Comparison of ENCODE assay signal across 13 mouse cellular contexts in the genomic region with DNA sequence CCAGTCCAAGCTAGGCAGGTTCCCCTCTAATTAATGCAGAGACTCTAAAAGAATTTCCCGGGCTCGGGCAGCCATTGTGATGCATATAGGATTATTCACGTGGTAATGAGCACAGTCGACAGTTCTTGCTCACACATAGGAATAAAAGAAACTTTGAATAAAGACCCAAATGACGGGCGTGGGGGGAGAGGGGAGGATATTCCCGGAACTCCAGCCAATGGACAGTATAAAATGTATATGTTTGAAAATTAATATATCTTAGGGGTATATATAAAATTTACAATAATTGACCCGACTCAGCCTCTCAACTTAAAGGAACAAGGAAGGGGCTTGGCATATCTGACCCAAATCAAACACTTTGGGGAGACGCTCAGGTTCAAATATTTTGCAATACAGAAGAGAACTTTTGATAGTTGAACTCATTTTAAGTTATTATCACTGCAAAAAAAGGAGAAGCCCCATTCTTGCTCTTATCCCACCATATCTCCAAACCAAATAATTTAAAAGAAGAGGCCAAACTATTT. TPM values are rescaled to one million over a fixed set of nuclear protein-coding genes. Genes with fewer than 3 reads are reported as not detected.
A peak's percentile ranks its signal among the peaks of the same experiment; 100 is the strongest.
DNase-seq lines count a peak whose midpoint lies in the region; ATAC-seq lines count a peak whose summit lies in the region.
"Had no signal": no experiment of that assay in that cellular context is flagged by ENCODE, and none has a peak within 500 bp of the region (broad histone marks: within the 10 kb centered on the region; RNA-seq: fewer than 3 reads in every experiment).

No protein-coding gene starts in this region.

- peak overlapping the region; percentile 71 for H3K4me3 ChIP-seq in forebrain, embryonic 11.5 days (ENCODE audit: low read depth, low read length)
- H3K4me3 ChIP-seq in midbrain, embryonic 11.5 days (ENCODE audit: low read depth, low read length) = peak overlapping the region; percentile 92
- H3K4me3 ChIP-seq in stomach, embryonic 14.5 days (ENCODE audit: low read depth, low read length) = peak overlapping the region; percentile 47
- H3K4me3 ChIP-seq: erythroblast, embryonic 14.5 days had no signal

- peak overlapping the region; percentile 88 for H3K9ac ChIP-seq in forebrain, embryonic 11.5 days (ENCODE audit: low read length)
- peak overlapping the region; percentile 99 for H3K9ac ChIP-seq in midbrain, embryonic 11.5 days (ENCODE audit: low read length)
- H3K9ac ChIP-seq in stomach, embryonic 14.5 days (replicated peaks; ENCODE audit: low read depth, low read length) = peak overlapping the region; percentile 57

- intact Hi-C loops in heart, postnatal 36 days (cut with DNase I) = no loop called here

- H3K4me2 ChIP-seq in forebrain, embryonic 11.5 days (ENCODE audit: low read depth, low read length, severe bottlenecking) = peak overlapping the region; percentile 81
- H3K4me2 ChIP-seq in midbrain, embryonic 11.5 days = peak overlapping the region; percentile 89
- H3K4me2 ChIP-seq in stomach, embryonic 14.5 days (replicated peaks; ENCODE audit: low read depth, low read length) = peak overlapping the region; percentile 28

- ATAC-seq in forebrain, embryonic 11.5 days (replicated peaks; ENCODE audit: low FRiP score) = peak; percentile 45
- peak; percentile 30 for ATAC-seq in midbrain, embryonic 11.5 days (ENCODE audit: low FRiP score)
- ATAC-seq in stomach, embryonic 14.5 days (ENCODE audit: insufficient number of reproducible peaks, insufficient read depth, low FRiP score, low read depth) = no peak
- ATAC-seq: Patski had no signal

- peak; percentile 70 for DNase-seq in embryo, embryonic 10 days (ENCODE audit: low spot score)
- no peak for DNase-seq in embryo, embryonic 9.5 days (ENCODE audit: extremely low spot score)
- peak; percentile 81 for DNase-seq in forebrain, embryonic 11.5 days (ENCODE audit: low spot score)
- peak; percentile 98 for DNase-seq in midbrain, embryonic 11.5 days (ENCODE audit: low spot score, missing footprints)
- no peak for DNase-seq in heart, postnatal 36 days
- DNase-seq in layer of hippocampus, postnatal 14 days (ENCODE audit: low spot score in 2 of 2) = no peak
- DNase-seq in left cerebral cortex, adult 18-20 months (ENCODE audit: low spot score in 2 of 2) = no peak
- DNase-seq: lung, postnatal 14 days had no signal

- H3K27ac ChIP-seq in forebrain, embryonic 11.5 days (ENCODE audit: low read depth, low read length) = peak overlapping the region; percentile 98
- H3K27ac ChIP-seq in midbrain, embryonic 11.5 days (ENCODE audit: low read depth, low read length) = peak overlapping the region; percentile 93
- peak overlapping the region; percentile 70; the same call in 1 of the 2 replicates for H3K27ac ChIP-seq in stomach, embryonic 14.5 days (ENCODE audit: low read length)

- peaks cover 24% of the 10 kb centered on the region for H3K4me1 ChIP-seq in forebrain, embryonic 11.5 days (replicated peaks; ENCODE audit: control insufficient read depth, insufficient read depth, low read length)
- H3K4me1 ChIP-seq in midbrain, embryonic 11.5 days (ENCODE audit: control insufficient read depth, insufficient read depth, low read length) = peaks cover 36% of the 10 kb centered on the region
- H3K4me1 ChIP-seq in stomach, embryonic 14.5 days (ENCODE audit: control insufficient read depth, insufficient read depth, low read length) = 0 out of 2 replicates have a peak, but pooled peaks cover 3% of the 10 kb centered on the region

- no peaks in the 10 kb centered on the region for H3K36me3 ChIP-seq in forebrain, embryonic 11.5 days (ENCODE audit: control insufficient read depth, insufficient read depth, low read length)
- no peaks in the 10 kb centered on the region for H3K36me3 ChIP-seq in midbrain, embryonic 11.5 days (ENCODE audit: control insufficient read depth, insufficient read depth, low read length)
- H3K36me3 ChIP-seq in stomach, embryonic 14.5 days (ENCODE audit: control insufficient read depth, insufficient read depth, low read length) = no peaks in the 10 kb centered on the region

- H3K9me3 ChIP-seq in forebrain, embryonic 11.5 days (ENCODE audit: control insufficient read depth, low read length) = no peaks in the 10 kb centered on the region
- no peaks in the 10 kb centered on the region for H3K9me3 ChIP-seq in midbrain, embryonic 11.5 days (ENCODE audit: control insufficient read depth, low read length)
- H3K9me3 ChIP-seq in stomach, embryonic 14.5 days (ENCODE audit: control insufficient read depth, low read depth, low read length) = no peaks in the 10 kb centered on the region

- H3K27me3 ChIP-seq in forebrain, embryonic 11.5 days (ENCODE audit: control insufficient read depth, insufficient read depth, low read length) = no peaks in the 10 kb centered on the region
- no peaks in the 10 kb centered on the region; the same call in none of the 2 replicates for H3K27me3 ChIP-seq in midbrain, embryonic 11.5 days (ENCODE audit: control insufficient read depth, insufficient read depth, low read length)
- H3K27me3 ChIP-seq in stomach, embryonic 14.5 days (ENCODE audit: control insufficient read depth, insufficient read depth, low read length) = peaks cover 36% of the 10 kb centered on the region

- WGBS in forebrain, embryonic 11.5 days = 1% methylated on average over 9 of the region's 9 CpGs
- under 1% methylated on average over 9 of the region's 9 CpGs for WGBS in midbrain, embryonic 11.5 days
- WGBS in stomach, embryonic 14.5 days = 5% methylated on average over 9 of the region's 9 CpGs

RNA-seq across cellular contexts. Expression of a gene that starts 3.8 kb away (rescaled TPM):
- polyA plus RNA-seq in forebrain, embryonic 11.5 days (2014; fragmentation: Nextera tagmentation; extraction: Ambion mirVana) = 57.7 and 67.3 TPM in 2 replicates
- 48.7 and 49.5 TPM in 2 replicates for polyA plus RNA-seq in midbrain, embryonic 11.5 days (2014; fragmentation: Nextera tagmentation; extraction: Ambion mirVana)
- polyA plus RNA-seq in stomach, embryonic 14.5 days (2014; fragmentation: Nextera tagmentation; extraction: Ambion mirVana) = 12.0 and 12.5 TPM in 2 replicates
- total RNA-seq in heart, postnatal 36 days (2021) = under 1 TPM in 1 of 2 experiments, not detected in 1; 0.16 TPM
- total RNA-seq in layer of hippocampus, postnatal 14 days (2021) = 10 to 100 TPM; 48.1 to 50.1 TPM
- 10 to 100 TPM; 43.8 to 46.5 TPM for total RNA-seq in left cerebral cortex, adult 18-20 months (2021)
- total RNA-seq: neutrophil, adult 5-6 weeks had no signal
- polyA plus RNA-seq: erythroblast, embryonic 14.5 days; kidney, embryonic 16.5 days had no signal

Comparison
In these comparisons a context has a peak if more than half of its experiments do, and no peak if none do; other contexts are left out.
1. DNase-seq: peak in embryo, embryonic 10 days (single experiment), forebrain, embryonic 11.5 days (single experiment) and midbrain, embryonic 11.5 days (single experiment); none in embryo, embryonic 9.5 days (single experiment), heart, postnatal 36 days (0 of 2), layer of hippocampus, postnatal 14 days (0 of 2) and left cerebral cortex, adult 18-20 months (0 of 2).
2. H3K4me2 ChIP-seq: peak in every context shown above with its lines; median percentile 89 in midbrain, embryonic 11.5 days; 81 in forebrain, embryonic 11.5 days; 28 in stomach, embryonic 14.5 days.
3. RNA of a gene that starts 3.8 kb away (total RNA-seq): 48.1 to 50.1 TPM in layer of hippocampus, postnatal 14 days and 43.8 to 46.5 TPM in left cerebral cortex, adult 18-20 months; 0.16 TPM in heart, postnatal 36 days; every median in the first group is over 10 times any median in the second.
4. Peak in every context shown above with its lines, with median percentiles within 50 percentile points of each other: H3K27ac ChIP-seq, H3K4me3 ChIP-seq and H3K9ac ChIP-seq.